Comparison of ENCODE assay signal across 26 mouse cellular contexts in the genomic region with DNA sequence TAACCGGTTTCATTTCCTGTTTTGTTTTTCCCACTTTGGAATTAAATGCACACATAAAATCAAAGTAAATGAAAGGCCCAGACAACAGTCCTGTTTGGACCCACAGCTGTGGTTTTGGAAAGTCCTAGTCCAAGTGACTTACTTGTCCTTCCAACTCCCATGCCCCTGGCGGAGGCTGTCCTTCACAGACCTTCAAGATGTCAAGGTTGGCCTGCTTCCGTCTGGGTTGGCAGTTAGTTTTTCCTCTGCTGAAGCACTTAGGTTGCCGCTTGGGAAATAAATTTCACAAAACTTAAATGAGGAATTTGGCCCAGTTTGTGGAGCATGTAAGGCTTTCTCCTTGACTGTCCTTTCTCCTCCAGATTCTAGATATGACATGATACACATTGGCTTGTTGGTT. TPM values are rescaled to one million over a fixed set of nuclear protein-coding genes. Genes with fewer than 3 reads are reported as not detected.
A peak's percentile ranks its signal among the peaks of the same experiment; 100 is the strongest.
DNase-seq lines count a peak whose midpoint lies in the region; ATAC-seq and TF ChIP-seq lines count a peak whose summit lies in the region.
"Had no signal": no experiment of that assay in that cellular context is flagged by ENCODE, and none has a peak within 500 bp of the region (broad histone marks: within the 10 kb centered on the region; RNA-seq: fewer than 3 reads in every experiment).

No protein-coding gene starts in this region.

- intact Hi-C loops in gastrocnemius, adult 2 months (cut with DNase I): no loop called here

- no peak for ATAC-seq in activated CD4-positive, CD25-positive, alpha-beta regulatory T cell, adult 4 months
- ATAC-seq: forebrain, embryonic 14.5 days; intestine, postnatal 0 days; liver, postnatal 0 days; lung, postnatal 0 days; midbrain, embryonic 15.5 days had no signal

- peak; percentile 49 for DNase-seq in gastrocnemius, adult 2 months
- no peak for DNase-seq in gastrocnemius, postnatal 4 days (ENCODE audit: low spot score in 2 of 2)
- peak; percentile 33 for DNase-seq in kidney, adult 9 months
- no peak for DNase-seq in kidney, postnatal 4 days
- DNase-seq in adrenal gland, postnatal 25 days: peak; percentile 23
- DNase-seq in gastrocnemius, postnatal 25 days: peak; percentile 42
- DNase-seq: cerebellum, adult 8-10 months; cerebellum, postnatal 36 days; heart, postnatal 10 days; layer of hippocampus, postnatal 36 days; liver, postnatal 0 days; retina, postnatal 1 day; thymus, postnatal 25 days had no signal

- H3K27ac ChIP-seq in gastrocnemius, adult 2 months: no peak overlapping the region
- H3K27ac ChIP-seq: hindbrain, embryonic 12.5 days; layer of hippocampus, adult 2 months; limb, embryonic 12.5 days; macrophage; midbrain, embryonic 15.5 days; neural tube, embryonic 13.5 days; stomach, embryonic 15.5 days had no signal

- no peak overlapping the region for H3K4me3 ChIP-seq in gastrocnemius, adult 2 months
- H3K4me3 ChIP-seq: heart, embryonic 12.5 days; hindbrain, embryonic 12.5 days; layer of hippocampus, adult 2 months; limb, embryonic 12.5 days; midbrain, embryonic 15.5 days; myocyte; neural tube, embryonic 13.5 days; stomach, embryonic 15.5 days had no signal

- TF ChIP-seq CTCF in gastrocnemius, adult 2 months (IDR thresholded peaks at IDR 0.05): no peak

RNA-seq across cellular contexts. Expression of a gene that starts 24.3 kb away (rescaled TPM):
- 10 to 100 TPM; 18.4 to 22.1 TPM for total RNA-seq in gastrocnemius, adult 2 months (2021)
- 10 to 100 TPM; 25.5 to 39.9 TPM for total RNA-seq in gastrocnemius, postnatal 4 days (2021)
- total RNA-seq in adrenal gland, postnatal 25 days (2021): 169 and 174 TPM in 2 replicates
- total RNA-seq in gastrocnemius, postnatal 25 days (2021): 10 to 100 TPM; 24.1 to 29.2 TPM
- polyA plus RNA-seq in activated CD4-positive, CD25-positive, alpha-beta regulatory T cell, adult 4 months (2017; shearing (Covaris generic)): 100 to 1,000 TPM; 467 to 490 TPM

Comparison
In these comparisons a context has a peak if more than half of its experiments do, and no peak if none do; other contexts are left out.
1. DNase-seq: peak in gastrocnemius, adult 2 months (single experiment), kidney, adult 9 months (single experiment), adrenal gland, postnatal 25 days (single experiment) and gastrocnemius, postnatal 25 days (single experiment); none in gastrocnemius, postnatal 4 days (0 of 2) and kidney, postnatal 4 days (0 of 2).